Mouse (Mus musculus): ENCODE data around the gene Odf2l.

- TF ChIP-seq FLI1 (IDR thresholded peaks at IDR 0.05; ENCODE audit: low read length) = no peak
- no peak for TF ChIP-seq GATA1 (IDR thresholded peaks at IDR 0.05; ENCODE audit: borderline replicate concordance, low read length)
Measured at GRCm38 (mm10) chr3:145131210-145131868, 13.0 kb downstream of the Odf2l start.

Data from megakaryocyte, embryonic 14.5 days (primary cell).